Mouse (Mus musculus): ENCODE data around the gene Csmd2.

Csmd2 gene

GRCm38 (mm10) chr4:127987784-127988455 lies at the start of gene Csmd2:
TSS of gene Csmd2 (plus strand) at chr4:127987857.
- DNase-seq (ENCODE audit: low spot score in 2 of 2): peak; percentile 62 to 70

DNA sequence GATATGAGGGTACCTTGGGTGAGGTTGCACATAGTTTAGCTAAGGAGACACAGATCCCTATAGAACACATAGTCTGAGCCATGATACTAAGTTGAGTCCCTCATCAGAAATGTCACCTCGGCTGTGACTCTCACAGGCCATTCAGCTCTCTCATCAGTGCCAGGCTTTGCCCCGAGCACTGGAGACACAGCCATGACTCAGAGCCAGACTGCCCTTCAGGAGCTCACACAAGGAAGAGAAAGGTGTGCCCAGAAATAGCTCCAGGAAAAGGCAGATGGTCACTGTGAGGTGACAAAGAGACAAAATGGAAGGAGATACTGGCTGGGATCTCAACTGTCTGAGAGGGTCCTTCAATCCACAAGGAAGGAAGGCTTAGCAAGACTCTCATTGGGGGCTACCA lies 40.0 kb upstream of the Csmd2 start:
- no peak for DNase-seq (ENCODE audit: low spot score in 2 of 2)

DNA sequence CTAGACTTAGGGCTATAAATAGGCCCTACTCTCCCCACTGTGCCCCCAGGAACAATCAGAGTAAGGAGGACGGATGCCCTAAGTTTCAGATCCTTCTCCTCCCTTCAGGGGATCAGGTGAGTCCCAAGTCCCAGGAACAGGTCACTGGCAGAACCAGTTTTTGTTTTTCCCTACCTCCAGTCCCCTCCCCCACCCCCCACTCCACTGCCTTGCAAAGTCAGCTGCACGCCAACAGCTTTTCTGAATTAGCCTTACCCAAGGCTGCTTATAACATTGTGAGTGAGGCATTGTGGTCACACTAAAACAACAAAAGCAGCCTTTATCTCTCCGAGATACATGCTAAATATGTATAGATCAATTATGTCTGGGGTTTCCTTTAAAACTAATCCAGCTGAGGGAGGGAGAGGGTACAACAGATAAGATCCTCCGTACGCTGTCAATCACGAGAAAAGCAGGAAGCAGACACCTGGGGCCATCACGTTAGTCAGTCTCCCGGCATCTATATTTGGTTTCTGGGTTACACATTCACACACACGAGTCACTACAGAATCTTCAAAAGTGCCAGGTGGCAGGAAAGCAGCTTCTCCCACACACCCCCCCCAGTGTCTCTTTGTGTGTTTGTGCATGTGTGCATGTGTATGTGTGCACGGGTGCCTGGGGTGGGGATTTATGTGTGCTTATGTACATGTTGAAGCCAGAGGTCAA lies 34.5 kb upstream of the Csmd2 start:
- no peak for DNase-seq (ENCODE audit: low spot score in 2 of 2)

DNA sequence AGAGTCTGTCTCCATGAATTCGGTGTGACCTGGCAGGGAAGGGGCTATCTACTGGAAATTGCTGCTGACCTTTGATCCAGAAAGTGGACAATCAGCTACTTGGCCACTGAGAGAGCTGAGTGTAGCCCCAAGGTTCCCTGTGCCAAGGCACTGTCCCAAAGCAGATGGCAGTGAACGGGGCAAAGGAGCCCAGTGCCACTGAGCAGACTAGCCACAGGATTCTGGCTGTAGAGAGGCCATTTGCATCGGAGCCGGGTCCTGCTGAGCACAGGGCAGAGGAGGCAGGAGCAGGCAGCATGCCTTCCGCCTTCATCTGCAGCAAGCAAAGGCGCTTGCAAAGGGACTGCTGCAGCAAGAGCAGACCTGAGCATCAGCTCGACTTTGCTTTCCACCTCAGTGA lies 18.6 kb upstream of the Csmd2 start:
- DNase-seq (ENCODE audit: low spot score in 2 of 2): peak in 1 of 2 experiments; percentile 47

GRCm38 (mm10) chr4:127970018-127970421 lies 17.6 kb upstream of the Csmd2 start:
- peak in 1 of 2 experiments; percentile 52 for DNase-seq (ENCODE audit: low spot score in 2 of 2)

- peak in 1 of 2 experiments; percentile 29 for DNase-seq (ENCODE audit: low spot score in 2 of 2)
Measured at GRCm38 (mm10) chr4:127970901-127971868, 16.5 kb upstream of the Csmd2 start, which contains the start of gene CK137956. TSS of gene CK137956 (minus strand) at chr4:127970951.

GRCm38 (mm10) chr4:127972976-127973375 lies 14.7 kb upstream of the Csmd2 start:
- DNase-seq (ENCODE audit: low spot score in 2 of 2): no peak

GRCm38 (mm10) chr4:127981125-127981524 lies 6.5 kb upstream of the Csmd2 start:
- no peak for DNase-seq (ENCODE audit: low spot score in 2 of 2)

- DNase-seq (ENCODE audit: low spot score in 2 of 2): no peak
Measured at GRCm38 (mm10) chr4:127984426-127984825, 3.2 kb upstream of the Csmd2 start.

DNA sequence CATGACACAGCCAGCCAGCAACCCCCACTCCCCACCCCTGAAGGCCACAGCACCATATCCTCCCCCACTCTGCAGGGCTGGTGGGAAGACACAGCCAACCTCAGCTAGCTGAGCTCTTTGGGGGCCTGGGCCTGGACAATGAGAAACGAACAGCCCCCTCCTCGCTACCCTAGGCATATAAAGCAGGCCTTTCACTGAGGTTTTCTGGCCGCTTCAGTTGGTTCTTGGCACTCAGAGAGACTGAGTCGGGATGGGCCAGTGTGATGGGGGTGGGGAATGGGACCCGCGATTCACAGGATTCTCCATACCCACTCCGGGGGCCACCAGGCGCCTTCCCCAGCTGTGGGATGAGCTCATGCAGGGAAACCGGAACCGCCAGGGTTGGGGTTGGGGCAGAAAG lies 1.8 kb upstream of the Csmd2 start:
- peak in 1 of 2 experiments; percentile 67 for DNase-seq (ENCODE audit: low spot score in 2 of 2)

DNA sequence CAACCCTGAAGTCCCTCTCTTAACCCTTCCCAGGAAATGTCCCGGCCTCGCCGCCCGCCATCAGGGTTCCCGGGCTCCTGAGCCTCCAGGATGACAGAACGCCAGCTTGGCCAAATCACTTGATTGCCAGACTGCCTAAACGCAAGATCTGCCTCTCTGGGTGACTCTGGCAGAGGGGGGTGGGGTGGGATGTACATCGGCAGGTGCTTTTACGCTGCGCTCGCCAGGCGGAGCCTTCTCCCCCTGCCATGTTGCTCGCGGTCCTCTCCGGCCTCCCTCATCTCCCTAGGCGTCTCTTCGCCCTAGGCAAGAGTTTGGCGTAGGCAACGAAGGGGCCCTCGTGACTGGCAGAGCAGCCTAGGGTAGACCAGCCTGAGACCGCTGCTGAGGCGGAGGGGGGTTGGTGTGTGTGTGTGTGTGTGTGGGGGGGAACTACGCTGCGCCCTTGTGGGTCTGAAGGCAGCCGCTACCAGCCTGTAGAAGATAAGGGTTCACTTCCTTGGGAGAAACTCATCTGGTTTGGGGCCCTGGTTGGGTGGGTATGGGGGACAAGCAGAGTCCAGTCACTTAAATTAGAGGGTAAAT lies 1.1 kb upstream of the Csmd2 start:
- peak in 1 of 2 experiments; percentile 47 for DNase-seq (ENCODE audit: low spot score in 2 of 2)

GRCm38 (mm10) chr4:127987270-127987669 lies 387 bp upstream of the Csmd2 start:
- DNase-seq (ENCODE audit: low spot score in 2 of 2): peak in 1 of 2 experiments; percentile 23

- DNase-seq (ENCODE audit: low spot score in 2 of 2): peak in 1 of 2 experiments; percentile 44
Measured at GRCm38 (mm10) chr4:127988526-127989180, 996 bp downstream of the Csmd2 start.

- peak; percentile 49 to 76 for DNase-seq (ENCODE audit: low spot score in 2 of 2)
Measured at GRCm38 (mm10) chr4:127989347-127989995, 1.8 kb downstream of the Csmd2 start.

- no peak for DNase-seq (ENCODE audit: low spot score in 2 of 2)
Measured at GRCm38 (mm10) chr4:127999281-127999680, 11.6 kb downstream of the Csmd2 start.

DNA sequence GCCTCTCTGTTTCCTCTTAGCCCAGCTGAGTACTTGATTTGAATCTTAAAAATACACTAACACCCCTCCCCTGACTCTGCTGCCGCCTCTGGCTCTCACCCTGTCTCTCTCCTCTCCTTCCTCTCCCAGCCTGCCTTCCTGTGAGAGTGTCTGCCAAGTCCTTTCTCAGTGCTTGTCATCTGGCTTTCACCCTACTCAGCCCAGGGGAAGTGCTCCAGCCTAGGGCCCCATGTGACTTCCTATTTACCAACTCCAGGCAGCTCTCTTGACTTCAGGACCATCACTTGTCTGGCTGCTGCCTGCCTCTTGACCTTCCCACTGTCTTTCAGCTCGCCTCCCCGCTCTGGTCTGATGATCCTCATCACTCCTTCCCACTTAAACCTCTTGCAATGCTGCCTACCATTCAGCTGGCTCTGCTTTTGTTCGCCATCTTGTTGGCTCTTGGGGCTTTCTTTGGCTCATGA lies 15.0 kb downstream of the Csmd2 start:
- no peak for DNase-seq (ENCODE audit: low spot score in 2 of 2)

DNA sequence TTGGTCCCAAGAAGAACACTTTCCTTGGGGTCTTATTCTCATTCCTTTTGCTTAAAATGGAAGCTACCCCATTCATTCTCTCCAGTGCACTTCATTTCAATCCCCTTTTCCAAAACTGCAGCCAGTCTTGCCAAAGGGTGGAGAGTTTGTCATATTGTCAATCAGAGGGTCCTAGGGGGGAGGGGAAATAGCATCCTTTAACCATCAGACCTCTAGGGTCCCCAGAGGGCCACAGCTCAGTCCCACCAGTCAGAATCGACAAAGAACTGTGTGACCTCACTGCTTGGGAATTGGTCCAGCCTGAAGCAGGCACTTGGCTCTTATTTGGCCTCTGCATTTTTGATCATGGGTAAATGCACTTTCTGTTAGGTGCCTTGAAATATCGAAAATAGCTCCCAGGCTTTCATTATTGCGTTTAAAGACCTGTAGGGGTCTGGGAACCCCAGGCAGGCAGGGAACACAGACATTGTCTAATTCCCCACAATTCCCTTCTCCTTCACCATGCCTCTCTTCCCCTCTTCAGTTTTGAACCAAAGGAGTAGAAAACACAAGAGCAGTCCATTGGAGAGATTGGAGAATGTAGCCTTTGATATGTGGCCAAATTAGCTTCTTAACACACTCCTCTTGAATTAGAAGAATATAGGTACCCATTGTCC lies 17.3 kb downstream of the Csmd2 start:
- DNase-seq (ENCODE audit: low spot score in 2 of 2): no peak

- peak in 1 of 2 experiments; percentile 34 for DNase-seq (ENCODE audit: low spot score in 2 of 2)
Measured at GRCm38 (mm10) chr4:128019465-128019864, 31.8 kb downstream of the Csmd2 start.

DNA sequence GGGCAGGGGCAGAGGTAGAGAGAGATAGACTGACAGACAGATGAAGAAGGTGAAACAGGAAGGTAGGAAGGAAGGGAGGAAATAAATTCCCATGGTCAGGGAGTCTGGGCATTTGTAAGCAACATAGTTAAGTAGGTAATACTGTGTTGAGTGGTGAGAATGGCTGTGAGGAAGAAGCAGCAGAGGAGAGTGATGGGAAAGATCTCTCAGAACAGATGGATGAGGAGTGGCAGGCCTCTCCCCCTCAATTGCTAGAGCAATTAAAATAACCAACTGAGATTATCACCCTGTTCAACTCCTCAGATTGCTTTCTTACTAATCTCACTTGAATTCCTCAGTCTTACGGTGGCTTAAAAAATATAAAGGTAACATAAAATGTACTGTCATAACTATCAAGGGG lies 40.6 kb downstream of the Csmd2 start:
- no peak for DNase-seq (ENCODE audit: low spot score in 2 of 2)

- no peak for DNase-seq (ENCODE audit: low spot score in 2 of 2)
Measured at GRCm38 (mm10) chr4:128041901-128042300, 54.2 kb downstream of the Csmd2 start.
